Mouse (Mus musculus) heart, adult 9 months (tissue): ENCODE data around the gene Adamts14.

ENCODE experiments used
- DNase-seq, 2 experiments: peaks; one replicate each; pipeline ENCODE4 v3.0.0; 2022; ENCODE audit warnings: low spot score in 2 of 2

Gene Adamts14

DNA sequence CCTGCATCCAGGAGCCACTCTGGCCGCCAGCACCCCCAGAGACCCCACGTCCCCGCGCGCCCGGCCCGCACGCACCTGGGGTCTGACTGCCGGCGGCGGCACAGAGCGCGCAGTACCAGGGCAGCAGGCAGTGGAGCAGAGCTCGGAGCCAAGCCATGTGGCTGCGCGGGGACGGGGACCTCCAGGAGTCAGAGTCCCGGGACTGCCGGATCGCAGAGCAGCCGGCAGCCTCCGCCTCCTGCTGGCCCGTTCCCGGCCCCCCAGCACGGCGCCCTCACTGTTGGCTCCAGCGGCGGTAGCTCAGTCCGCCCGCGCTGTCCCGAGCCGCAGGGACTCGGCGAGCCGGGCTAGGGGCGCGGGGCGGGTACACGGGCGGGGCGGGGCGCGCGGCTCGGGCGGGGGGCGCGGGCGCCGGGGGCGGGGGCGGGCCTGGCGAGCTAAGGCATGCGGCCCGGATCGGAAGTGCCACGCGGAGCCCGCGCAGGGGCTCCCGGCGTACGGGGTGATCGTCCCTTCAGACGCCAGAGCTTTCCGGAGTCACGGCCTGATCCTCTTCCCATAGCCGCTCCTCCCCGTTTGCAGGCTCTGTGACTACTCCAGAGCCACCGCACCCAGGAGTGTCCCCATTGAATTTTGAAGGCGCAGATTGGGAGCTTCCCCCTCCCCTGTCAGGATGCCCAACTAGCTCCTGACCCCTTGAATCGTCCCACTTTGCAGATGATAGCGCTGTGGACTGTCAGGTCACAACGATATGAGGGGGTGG lies at the start of gene Adamts14:
Adamts14 (minus strand) TSS at position 358 of the 763 bp plus-strand sequence.
- DNase-seq: peak in 1 of 2 experiments; percentile 24

DNA sequence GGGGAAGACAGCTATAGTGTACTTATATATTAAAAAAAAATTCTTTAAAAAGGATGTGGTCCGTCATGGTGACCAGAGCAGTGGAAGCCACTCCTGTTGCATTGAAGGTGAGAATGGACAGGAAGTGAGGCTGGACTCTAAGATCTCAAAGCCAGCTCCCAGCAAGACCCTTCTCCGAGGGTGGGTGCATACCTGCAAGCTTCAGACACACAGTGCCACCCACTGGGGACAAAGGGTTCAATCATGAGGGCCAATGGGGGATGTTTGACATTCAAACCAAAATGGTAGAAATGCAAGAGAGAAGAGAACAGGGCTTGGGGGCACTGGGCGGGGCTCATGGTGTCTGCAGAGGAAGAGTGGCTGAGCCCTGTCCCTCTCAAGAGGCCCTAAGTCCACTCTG lies 45.3 kb upstream of the Adamts14 start:
- no peak for DNase-seq

DNA sequence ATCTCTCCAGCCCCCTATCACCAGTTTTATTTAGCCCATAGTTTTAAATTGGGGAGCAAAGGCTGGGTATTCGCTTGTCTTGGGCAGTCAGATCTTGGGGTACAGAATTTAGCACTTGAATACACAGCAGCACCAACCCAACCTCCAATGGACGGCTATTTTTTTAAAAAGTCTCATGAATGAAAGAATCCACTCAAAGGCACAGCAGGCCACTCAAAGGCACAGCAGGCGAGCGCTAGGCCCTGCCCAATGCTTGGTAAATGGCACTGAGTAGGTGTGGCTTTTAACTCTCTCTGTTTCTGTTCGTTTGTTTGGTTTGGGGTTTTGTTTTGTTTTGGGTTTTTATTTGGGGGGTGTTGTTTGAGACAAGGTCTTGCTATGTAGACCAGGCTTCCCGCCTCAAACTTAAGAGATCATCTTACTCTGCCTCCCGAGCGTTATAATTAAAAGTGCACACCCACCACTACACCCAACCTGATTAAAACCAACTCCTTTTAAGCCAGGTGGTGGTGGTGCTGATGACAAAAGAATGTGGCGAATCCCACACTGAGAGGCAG lies 42.2 kb upstream of the Adamts14 start:
- no peak for DNase-seq

DNA sequence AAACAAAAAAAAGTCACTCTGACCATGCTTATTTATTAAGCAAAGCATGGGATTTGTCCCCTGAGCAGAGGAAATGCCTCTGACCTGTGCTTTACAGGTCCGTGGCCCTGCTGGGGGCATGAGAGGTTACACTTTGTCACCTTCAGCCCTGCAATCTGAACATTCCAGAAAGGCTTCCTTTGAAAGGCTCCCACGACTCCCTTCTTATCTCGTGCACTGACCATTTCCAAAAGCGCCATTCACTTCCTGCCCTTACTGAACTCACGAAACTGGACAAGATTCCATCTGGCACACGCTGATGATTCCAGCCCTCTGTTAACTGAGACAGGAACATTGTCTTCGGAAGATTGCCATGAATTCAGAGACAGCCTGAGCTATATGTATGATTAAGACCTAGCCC lies 40.5 kb upstream of the Adamts14 start:
- DNase-seq: peak in 1 of 2 experiments; percentile 24

DNA sequence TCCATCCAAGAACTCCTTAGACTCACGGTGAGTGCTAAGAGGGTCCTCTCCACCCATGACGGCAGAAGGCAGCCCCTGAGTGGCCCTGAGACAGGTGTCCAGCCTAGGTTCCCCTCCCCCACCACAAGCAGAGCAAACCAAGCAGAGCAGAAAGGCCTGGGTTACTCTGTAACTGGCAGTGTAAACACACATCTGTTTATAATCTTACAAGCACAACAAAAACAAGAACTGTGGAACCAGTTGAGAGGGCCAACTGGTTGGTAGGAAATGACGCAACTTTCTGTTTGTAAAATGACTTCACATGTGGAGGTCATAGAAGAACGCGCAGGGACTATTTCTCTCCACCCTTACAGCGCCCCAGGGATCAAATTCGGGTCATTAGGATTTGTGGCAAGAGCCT lies 39.5 kb upstream of the Adamts14 start:
- DNase-seq: no peak

DNA sequence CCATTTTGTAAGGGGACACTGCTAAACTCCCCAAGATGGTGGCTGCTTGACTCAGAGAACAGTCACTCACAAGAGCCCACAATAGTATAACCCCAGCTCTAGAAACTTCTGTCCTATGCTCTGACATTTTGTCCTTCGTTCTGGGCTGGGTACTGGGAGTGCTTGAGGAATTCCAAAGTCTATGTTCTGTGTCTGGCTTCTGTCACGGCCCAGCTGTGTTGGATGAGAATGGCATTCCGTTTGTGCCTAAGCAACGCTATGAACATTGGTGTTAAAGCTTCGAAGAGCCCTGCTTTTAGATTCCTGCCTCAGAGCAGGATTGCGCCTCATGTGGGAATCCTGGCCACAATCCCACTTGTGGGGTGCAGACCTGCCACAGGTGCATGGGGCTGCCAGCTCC lies 38.9 kb upstream of the Adamts14 start:
- DNase-seq: no peak

DNA sequence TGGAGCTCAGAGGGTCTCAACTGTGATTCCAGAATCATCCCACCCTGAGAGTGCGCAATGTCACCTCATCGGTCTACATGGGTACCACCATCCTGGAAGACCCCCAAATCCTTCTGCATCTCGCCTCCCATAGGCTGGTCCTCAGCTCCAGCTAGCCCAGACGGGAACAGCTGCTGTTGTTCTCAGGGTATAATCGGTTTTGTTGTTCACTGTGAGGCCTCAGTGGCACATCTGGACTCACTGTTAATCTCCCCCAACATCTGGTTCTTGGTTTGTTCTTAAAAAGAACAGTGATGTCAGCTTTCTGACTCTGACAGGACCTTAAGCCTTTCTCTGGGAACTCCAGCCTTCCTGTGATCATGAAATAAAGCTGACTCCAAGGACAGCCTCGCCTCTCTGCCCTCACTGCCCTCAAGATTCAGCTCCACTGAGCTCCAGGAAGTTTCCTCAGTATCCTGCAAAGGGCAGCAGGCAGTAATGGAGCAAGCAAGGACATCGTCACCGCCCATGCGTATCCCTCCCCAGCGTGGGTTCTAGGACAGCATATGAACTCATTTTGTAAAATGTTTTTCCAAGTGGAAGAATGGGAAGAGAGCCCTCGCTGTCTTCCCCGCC lies 35.6 kb upstream of the Adamts14 start:
- peak in 1 of 2 experiments; percentile 50 for DNase-seq

DNA sequence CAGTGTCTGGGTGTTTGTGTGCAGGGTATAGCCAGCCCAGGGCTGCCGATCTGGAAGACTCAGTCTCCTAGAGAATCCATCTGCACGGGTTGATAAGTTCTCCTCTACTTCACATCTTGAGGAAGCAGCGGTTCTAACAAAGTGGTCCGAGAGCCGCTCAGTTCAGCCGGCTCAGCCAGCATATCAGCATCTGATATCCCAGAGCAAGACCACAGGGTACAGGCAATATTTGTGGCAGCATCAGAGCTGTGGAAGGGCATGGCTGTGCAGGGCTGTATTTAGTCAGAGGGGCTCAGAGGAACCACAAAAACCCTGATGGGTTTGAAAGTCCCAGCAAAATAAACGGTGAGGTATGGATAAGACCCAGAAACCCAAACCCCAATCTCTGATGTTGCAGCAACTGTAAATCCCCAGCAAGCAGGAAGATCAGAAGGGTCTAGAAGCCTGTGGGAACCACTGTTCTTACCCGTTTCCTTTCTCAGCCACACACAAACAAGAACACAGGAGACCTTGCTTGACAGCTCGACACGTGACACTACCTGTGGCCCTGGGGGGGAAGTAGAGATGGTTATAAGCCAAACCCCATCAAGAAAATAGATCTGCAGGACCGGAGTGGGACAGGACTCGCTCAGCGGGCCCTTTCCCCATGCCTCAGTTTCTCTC lies 32.8 kb upstream of the Adamts14 start:
- no peak for DNase-seq

DNA sequence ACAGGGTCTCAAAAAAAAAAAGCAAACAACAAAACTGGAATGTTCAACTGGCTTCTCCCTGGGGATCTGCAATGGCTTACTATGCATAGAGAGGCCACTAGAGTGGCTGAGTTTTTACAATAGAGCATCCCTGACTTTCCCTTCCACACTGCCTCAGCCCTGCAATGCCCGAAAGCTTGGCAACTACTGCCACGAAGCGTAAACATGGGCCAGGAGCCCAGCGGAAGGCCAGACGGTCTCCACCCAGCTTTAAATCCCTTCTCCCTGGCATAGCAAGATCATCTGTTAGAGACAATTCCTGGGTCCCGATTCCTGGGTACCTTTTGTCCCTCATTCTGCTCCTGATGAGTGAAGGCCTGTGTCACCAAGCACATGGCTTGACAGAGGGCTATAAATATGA lies 30.8 kb upstream of the Adamts14 start:
- no peak for DNase-seq

DNA sequence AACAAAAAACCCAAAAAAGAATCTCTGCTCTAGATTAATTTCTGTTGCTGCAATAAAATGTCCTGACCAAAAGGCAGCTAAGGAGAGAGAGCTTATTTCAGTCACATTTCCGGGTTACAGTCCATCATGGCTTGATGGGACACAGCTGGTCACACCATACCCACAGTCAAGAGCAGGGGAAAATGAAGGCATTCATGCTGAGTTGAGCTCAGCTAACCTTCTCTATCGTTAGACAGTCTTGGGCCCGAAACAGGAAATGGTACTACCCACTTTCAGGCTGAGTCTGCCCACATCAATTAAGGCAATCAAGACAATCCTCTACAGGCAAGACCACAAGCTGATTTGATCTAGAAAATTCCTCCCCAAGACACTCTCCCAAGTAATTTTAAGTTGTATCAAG lies 27.8 kb upstream of the Adamts14 start:
- no peak for DNase-seq

DNA sequence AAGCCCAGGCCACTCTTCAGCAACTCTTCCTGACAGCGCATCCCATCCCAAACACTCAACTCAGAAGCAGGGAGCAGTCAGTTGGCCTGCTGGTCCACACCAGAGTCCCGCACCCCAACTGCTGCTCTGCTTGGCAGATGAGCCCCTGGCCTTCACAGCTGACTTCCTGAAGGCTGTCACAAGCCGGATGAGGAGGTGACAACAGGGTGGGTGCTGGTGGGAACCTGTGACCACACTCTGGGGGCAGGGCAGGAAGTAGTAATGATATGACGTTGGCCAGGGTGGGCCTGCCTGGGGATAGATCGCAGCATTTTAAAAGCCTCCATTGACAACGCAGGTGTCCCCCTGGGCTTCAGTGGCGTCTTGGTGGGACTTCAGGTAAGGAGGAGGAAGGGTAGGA lies 24.2 kb upstream of the Adamts14 start, which contains the start of gene Prf1:
Prf1 (plus strand) TSS at position 357 of the 400 bp plus-strand sequence.
- no peak for DNase-seq

DNA sequence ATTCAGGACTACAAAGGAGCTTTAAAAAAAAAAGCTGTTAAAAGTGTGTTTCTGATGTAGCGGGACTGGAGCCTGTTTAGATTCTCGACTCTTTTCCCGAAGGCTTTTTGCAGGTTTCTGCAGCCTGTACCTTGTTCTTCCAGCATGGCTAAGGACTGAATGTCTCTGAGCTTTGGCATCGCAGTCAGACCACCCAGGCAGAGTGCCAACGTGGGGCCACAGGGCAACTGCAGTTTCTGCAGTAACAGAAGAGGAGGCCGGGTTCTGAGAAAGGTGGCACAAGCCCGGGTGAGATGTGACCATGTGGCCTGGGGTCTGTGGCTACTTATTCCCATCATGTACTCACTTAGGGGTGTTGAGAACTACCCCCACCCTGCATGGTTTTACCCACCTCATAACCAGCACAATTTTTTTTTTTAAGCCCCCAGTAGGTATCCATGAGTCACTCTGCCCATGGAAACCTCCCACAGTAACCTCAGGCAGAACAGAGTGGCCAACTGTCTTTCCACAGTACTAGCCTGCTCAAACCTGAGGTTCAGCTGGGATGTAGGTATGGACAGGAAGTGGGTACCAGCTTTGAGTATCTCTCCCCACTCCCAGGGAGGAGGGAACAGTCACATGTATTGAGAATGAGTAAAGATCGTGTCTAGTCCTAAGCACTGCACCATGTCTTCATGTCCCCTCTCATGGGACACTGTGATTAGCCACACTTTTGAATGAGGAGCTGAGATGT lies 23.6 kb upstream of the Adamts14 start:
- DNase-seq: no peak

DNA sequence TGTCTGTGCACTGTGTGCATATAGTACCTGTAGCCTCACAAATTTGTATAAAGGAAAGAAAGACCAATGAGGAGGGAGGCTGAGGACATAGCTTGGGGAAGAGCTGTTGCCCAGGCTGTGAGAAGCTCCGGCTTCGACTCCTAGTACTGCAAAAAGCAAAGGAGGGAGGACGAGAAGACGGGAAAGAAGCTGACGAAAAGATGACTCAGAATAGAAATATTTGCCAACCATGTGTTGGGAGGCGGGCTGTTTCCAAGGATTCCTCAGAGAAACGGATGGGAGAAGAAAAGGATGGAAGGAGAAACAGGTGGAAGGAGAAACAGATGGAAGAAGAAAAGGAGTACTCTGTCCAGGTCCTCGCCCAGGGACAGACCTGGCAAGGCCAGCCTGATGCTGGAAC lies 21.0 kb upstream of the Adamts14 start:
- no peak for DNase-seq

DNA sequence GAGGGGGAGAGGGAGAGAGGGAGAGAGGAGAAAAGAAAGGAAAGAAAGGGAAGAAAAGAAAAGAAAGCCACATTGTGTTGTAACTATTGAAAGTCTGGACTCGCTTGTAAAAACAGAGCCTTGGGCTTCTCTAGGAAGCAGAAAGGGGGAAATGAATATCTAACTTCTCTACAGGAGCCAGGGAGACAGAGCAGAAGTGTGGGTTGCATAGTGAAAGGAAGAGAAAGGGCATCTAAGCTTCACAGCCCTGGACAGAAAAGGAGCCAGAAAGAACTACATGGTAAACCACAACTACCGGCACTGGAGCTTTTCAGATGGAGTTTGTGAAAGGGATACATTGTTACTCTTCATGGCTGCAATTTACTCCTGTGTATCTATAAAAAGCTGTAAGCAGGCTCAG lies 17.2 kb upstream of the Adamts14 start:
- DNase-seq: no peak

DNA sequence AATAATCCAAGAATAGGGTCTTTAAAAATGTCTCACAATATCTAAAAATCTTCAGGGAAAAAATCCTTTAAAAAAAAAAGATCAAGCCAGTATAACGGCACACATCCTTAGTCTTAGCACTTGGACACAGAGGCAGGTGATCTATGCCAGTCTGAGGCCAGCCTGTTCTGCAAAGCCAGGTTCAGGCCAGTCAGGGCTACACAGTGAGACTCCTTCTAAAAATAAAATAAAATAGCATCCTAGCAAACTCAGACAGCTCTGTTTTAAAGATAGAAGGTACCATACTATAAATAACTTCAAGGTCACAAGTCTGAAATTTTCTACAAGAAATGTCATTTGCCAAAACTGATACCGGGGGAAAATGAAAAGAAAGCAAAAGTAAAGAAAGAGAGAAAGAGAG lies 16.8 kb upstream of the Adamts14 start:
- no peak for DNase-seq

DNA sequence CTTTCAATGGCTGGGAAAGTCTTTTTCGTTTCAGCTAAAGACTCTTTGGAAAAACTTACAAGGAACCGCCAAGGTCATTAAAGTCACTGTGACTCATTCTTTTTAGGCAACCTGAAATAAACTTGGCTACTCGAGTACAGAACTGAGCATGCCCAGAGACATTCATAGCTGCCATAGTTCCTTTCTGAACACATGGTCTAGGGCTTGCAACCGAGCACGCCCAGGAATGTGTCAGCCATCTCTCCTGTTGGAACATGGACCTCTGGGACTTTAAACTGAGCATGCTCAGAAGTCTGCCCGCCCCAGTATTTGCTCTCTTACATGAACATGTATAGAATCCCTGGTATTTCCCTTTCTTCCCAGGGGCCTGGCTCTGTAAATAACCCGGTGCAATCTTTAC lies 13.0 kb upstream of the Adamts14 start:
- peak; percentile 50 to 56 for DNase-seq

DNA sequence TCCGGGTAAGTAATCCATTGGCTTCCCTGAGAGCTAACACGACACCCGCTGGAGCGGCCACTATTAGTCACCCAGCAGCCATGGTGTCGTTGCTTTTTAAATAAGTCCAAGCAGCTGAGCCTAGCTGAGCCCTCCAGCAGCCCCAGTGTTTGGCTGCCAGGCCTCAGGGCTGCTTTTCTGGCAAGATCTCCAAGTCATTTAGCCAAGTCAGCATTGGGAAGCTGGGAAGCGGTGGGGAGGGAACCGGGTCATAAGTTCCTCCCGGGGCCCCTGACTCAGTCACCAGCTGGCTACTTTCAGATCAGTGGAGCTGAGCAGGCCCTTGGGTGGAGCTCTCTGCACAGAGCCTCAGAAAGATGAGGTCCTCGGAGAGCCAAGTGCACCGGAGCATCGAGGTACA lies 12.0 kb upstream of the Adamts14 start:
- peak; percentile 84 to 88 for DNase-seq

DNA sequence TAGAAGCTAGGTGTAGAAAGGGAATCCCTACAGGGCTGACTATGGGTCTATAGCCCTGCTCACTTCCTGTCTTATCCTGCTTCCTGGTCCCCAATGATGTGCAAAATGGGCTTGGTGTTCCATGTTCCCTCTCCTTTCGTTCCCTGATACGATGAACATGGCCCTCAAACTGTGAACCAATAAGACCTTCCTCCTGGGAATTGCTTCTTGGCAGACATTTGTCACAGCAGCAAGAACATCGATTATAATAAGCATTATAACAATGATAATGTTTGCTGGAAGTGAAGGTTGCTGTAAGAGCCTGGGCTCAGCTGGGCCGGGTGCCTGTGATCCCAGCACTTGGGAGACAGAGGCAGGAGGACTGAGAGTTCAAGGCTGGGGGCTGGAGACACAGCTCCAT lies 11.1 kb upstream of the Adamts14 start:
- peak in 1 of 2 experiments; percentile 54 for DNase-seq

DNA sequence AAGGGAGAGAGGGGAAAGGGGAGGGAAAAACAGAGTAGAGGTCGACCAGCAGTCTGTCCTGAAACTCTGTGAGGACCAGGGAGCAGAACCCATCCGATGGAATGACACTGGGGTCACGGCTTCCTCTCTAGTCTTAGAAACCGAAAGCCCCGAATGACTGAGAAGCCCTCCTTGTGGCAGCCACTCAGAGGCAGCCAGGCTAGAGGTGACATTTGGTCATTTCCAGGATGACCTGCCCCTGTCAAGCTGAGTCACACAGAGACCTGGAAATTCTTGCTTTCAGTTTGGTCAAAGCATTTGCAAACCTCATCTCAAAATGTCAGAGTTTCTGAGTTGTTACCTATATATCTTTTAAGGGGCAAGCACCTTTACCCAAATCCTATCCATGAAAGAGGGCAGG lies 7.9 kb upstream of the Adamts14 start:
- DNase-seq: no peak

DNA sequence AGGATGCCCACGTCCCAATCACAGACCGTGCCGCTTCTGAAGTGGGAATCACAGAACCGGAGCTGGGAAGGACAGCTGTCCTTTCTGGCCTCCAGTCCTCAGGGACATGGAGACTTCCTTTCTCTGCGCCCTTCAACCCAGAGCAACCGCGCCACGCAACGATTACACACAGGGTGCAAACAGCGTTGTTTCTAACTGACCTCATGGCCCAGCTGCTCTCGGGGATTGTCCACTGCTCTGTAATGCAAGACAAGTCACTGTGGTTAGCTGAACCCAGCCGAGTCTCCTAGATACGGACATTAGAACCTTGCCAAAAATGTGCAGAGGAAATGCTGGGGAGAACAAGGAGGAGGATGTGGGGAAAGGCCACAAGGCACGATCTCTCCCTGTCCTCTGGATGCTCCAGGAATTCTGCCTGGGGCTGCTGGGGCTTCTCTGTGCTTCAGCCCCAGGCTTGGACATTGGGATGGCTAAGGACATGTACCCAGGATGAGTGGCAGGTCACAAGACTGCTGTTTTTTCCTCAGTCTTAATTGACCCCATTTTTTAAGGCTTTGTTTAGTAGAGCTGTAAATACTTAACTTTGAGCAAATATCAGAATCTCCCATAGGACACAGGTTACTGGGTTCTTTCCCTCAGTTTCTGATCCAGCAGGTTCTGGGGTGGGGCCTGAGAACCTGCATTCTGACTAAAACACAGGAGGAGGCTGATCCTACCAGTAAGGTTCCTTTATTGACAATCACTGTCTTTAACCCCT lies 4.9 kb upstream of the Adamts14 start:
- DNase-seq: peak; percentile 85 to 91

DNA sequence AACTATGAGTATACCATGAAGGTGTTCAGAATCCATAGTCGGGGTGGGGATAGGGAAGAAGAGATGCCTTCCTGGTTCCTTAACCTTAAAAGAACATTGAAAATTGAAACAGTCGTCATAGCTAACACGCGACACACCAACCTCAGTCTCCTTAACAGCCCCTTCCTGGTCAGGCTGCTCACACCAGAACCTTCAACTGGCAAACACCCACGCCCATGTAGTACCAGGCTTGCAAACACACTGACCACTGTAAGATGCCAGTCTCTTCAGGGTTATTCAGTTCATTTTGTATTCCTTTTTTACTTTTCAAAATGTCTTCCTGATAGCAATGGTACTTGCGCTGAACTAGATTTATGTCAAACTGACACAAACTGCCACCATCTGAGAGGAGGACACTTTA lies 3.8 kb upstream of the Adamts14 start:
- DNase-seq: no peak
